Mouse (Mus musculus) forebrain, embryonic 10.5 days (tissue): ENCODE results near the gene Aox3. TPM values are rescaled to one million over a fixed set of nuclear protein-coding genes. Genes with fewer than 3 reads are reported as not detected.

Experiments
- DNase-seq: peaks from one replicate; pipeline ENCODE4 v3.0.0-alpha.2; 2017; ENCODE audit warnings: low spot score; ENCODE audit errors: extremely low spot score
- H3K27ac ChIP-seq: fragments of 300-500 bp; sonication (generic); 2 replicates; pipeline ENCODE4 v1.5.1; 2016; ENCODE audit warnings: mild to moderate bottlenecking
- H3K27me3 ChIP-seq: fragments of 300-500 bp; sonication (generic); 2 replicates; pipeline ENCODE4 v1.6.1; 2016; ENCODE audit warnings: mild to moderate bottlenecking; ENCODE audit not compliant: poor library complexity, severe bottlenecking
- H3K36me3 ChIP-seq: fragments of 300-500 bp; sonication (generic); replicated peaks from 2 replicates; pipeline ENCODE4 v1.6.1; 2016; ENCODE audit warnings: mild to moderate bottlenecking, moderate library complexity
- H3K4me1 ChIP-seq: fragments of 300-500 bp; sonication (generic); 2 replicates; pipeline ENCODE4 v1.6.1; 2016
- H3K4me3 ChIP-seq: fragments of 300-500 bp; sonication (generic); 2 replicates; pipeline ENCODE4 v1.5.1; 2016; ENCODE audit warnings: mild to moderate bottlenecking, moderate library complexity
- H3K9me3 ChIP-seq: fragments of 300-500 bp; sonication (generic); 2 replicates; pipeline ENCODE4 v1.6.1; 2016; ENCODE audit warnings: mild to moderate bottlenecking, moderate library complexity
- WGBS: fragments of 180-500 bp; shearing (Covaris S2); methylation state at CpG from one replicate; pipeline ENCODE4 v1.1.7; 2016; 5-methylcytosine and 5-hydroxymethylcytosine counted together
- polyA plus RNA-seq: library from polyadenylated mRNA; unstranded; fragments of >200 nt; fragmentation: Nextera tagmentation; extraction: Ambion mirVana; gene quantifications from 2 replicates; pipeline ENCODE4 v1.2.1, GENCODE M21; 2016

Gene Aox3
- polyA plus RNA-seq, 1 experiment from 2014 or later, result not detected

- H3K4me1 ChIP-seq, result peaks cover 9% of the 10 kb centered on the region; the same call in 1 of the 2 replicates
- 77% methylated on average over 6 of the region's 6 CpGs for WGBS
- no peak for DNase-seq
- no peaks in the 10 kb centered on the region for H3K27me3 ChIP-seq
- no peak overlapping the region for H3K4me3 ChIP-seq
- no peak overlapping the region for H3K27ac ChIP-seq
- no peaks in the 10 kb centered on the region for H3K36me3 ChIP-seq
- H3K9me3 ChIP-seq, result no peaks in the 10 kb centered on the region
Measured at GRCm38 (mm10) chr1:58114021-58114560, 1.2 kb downstream of the Aox3 start.

- no peaks in the 10 kb centered on the region for H3K27me3 ChIP-seq
- no peaks in the 10 kb centered on the region for H3K36me3 ChIP-seq
- no peak overlapping the region for H3K27ac ChIP-seq
- WGBS, result 81% methylated on average over 12 of the region's 12 CpGs
- DNase-seq, result no peak
- no peak overlapping the region for H3K4me3 ChIP-seq
- H3K4me1 ChIP-seq, result peaks cover 9% of the 10 kb centered on the region; the same call in 1 of the 2 replicates
- no peaks in the 10 kb centered on the region for H3K9me3 ChIP-seq
Measured at GRCm38 (mm10) chr1:58114666-58115375, 1.9 kb downstream of the Aox3 start.

- Histone ChIP-seq H3K4me1 (peaks cover 9% of the 10 kb centered on the region; the same call in 1 of the 2 replicates), H3K27me3 (no peaks in the 10 kb centered on the region), H3K36me3 (no peaks in the 10 kb centered on the region), H3K27ac (no peak overlapping the region), H3K9me3 (no peaks in the 10 kb centered on the region), H3K4me3 (no peak overlapping the region)
- 91% methylated on average over 3 of the region's 3 CpGs for WGBS
- DNase-seq, result no peak
Measured at GRCm38 (mm10) chr1:58118231-58118630, 5.3 kb downstream of the Aox3 start.

GRCm38 (mm10) chr1:58124901-58125300, 12.0 kb downstream of the Aox3 start:
- H3K27ac ChIP-seq, result no peak overlapping the region
- no peaks in the 10 kb centered on the region for H3K9me3 ChIP-seq
- 95% methylated on average over 8 of the region's 8 CpGs for WGBS
- H3K4me3 ChIP-seq, result no peak overlapping the region
- no peak for DNase-seq
- H3K27me3 ChIP-seq, result no peaks in the 10 kb centered on the region
- H3K4me1 ChIP-seq, result no peaks in the 10 kb centered on the region
- H3K36me3 ChIP-seq, result no peaks in the 10 kb centered on the region

GRCm38 (mm10) chr1:58137891-58138290, 25.0 kb downstream of the Aox3 start:
- Histone ChIP-seq H3K9me3 (peaks cover 5% of the 10 kb centered on the region), H3K27me3 (no peaks in the 10 kb centered on the region), H3K4me3 (no peak overlapping the region), H3K36me3 (no peaks in the 10 kb centered on the region), H3K4me1 (peaks cover 12% of the 10 kb centered on the region), H3K27ac (no peak overlapping the region)
- DNase-seq, result no peak

- DNase-seq, result no peak
- H3K27me3 ChIP-seq, result no peaks in the 10 kb centered on the region
- H3K4me3 ChIP-seq, result no peak overlapping the region
- H3K9me3 ChIP-seq, result peaks cover 5% of the 10 kb centered on the region
- H3K27ac ChIP-seq, result no peak overlapping the region
- 93% methylated on average over 9 of the region's 9 CpGs for whole genome bisulfite sequencing
- peaks cover 12% of the 10 kb centered on the region for H3K4me1 ChIP-seq
- no peaks in the 10 kb centered on the region for H3K36me3 ChIP-seq
Measured at GRCm38 (mm10) chr1:58138986-58139385, 26.1 kb downstream of the Aox3 start.

GRCm38 (mm10) chr1:58140607-58141006, 27.7 kb downstream of the Aox3 start:
- peaks cover 5% of the 10 kb centered on the region for H3K9me3 ChIP-seq
- DNase-seq, result no peak
- peaks cover 9% of the 10 kb centered on the region for H3K4me1 ChIP-seq
- no peaks in the 10 kb centered on the region for H3K36me3 ChIP-seq
- H3K27ac ChIP-seq, result no peak overlapping the region
- H3K4me3 ChIP-seq, result no peak overlapping the region
- WGBS, result 87% methylated on average over 5 of the region's 5 CpGs
- H3K27me3 ChIP-seq, result no peaks in the 10 kb centered on the region

GRCm38 (mm10) chr1:58144384-58145069, 31.6 kb downstream of the Aox3 start:
- H3K4me1 ChIP-seq, result no peaks in the 10 kb centered on the region

GRCm38 (mm10) chr1:58146026-58146425, 33.1 kb downstream of the Aox3 start:
- Histone ChIP-seq H3K4me1 (no peaks in the 10 kb centered on the region), H3K4me3 (no peak overlapping the region), H3K9me3 (no peaks in the 10 kb centered on the region), H3K27me3 (no peaks in the 10 kb centered on the region), H3K36me3 (no peaks in the 10 kb centered on the region), H3K27ac (no peak overlapping the region)
- WGBS, result 94% methylated on average over 10 of the region's 10 CpGs
- no peak for DNase-seq

More at GRCm38 (mm10) chr1:58144384-58145069, 31.6 kb downstream of the Aox3 start:
- DNase-seq, result no peak
- Histone ChIP-seq H3K27ac (no peak overlapping the region), H3K4me3 (no peak overlapping the region), H3K36me3 (no peaks in the 10 kb centered on the region), H3K9me3 (peaks cover 5% of the 10 kb centered on the region; the same call in 1 of the 2 replicates), H3K27me3 (no peaks in the 10 kb centered on the region)
- WGBS, result 85% methylated on average over 10 of the region's 10 CpGs

- Histone ChIP-seq H3K4me1 (no peaks in the 10 kb centered on the region), H3K9me3 (no peaks in the 10 kb centered on the region)
- 85% methylated on average over 6 of the region's 6 CpGs for WGBS
Measured at GRCm38 (mm10) chr1:58147776-58148175, 34.8 kb downstream of the Aox3 start.

GRCm38 (mm10) chr1:58152247-58152646, 39.3 kb downstream of the Aox3 start:
- WGBS, result 84% methylated on average over 8 of the region's 8 CpGs
- Histone ChIP-seq H3K9me3 (no peaks in the 10 kb centered on the region), H3K4me1 (no peaks in the 10 kb centered on the region), H3K27me3 (no peaks in the 10 kb centered on the region), H3K4me3 (no peak overlapping the region), H3K36me3 (no peaks in the 10 kb centered on the region), H3K27ac (no peak overlapping the region)
- no peak for DNase-seq

More at GRCm38 (mm10) chr1:58147776-58148175, 34.8 kb downstream of the Aox3 start:
- Histone ChIP-seq H3K36me3 (no peaks in the 10 kb centered on the region), H3K27me3 (no peaks in the 10 kb centered on the region), H3K27ac (no peak overlapping the region), H3K4me3 (no peak overlapping the region)
- no peak for DNase-seq

- Histone ChIP-seq H3K27me3 (no peaks in the 10 kb centered on the region), H3K36me3 (no peaks in the 10 kb centered on the region), H3K9me3 (no peaks in the 10 kb centered on the region), H3K4me3 (no peak overlapping the region), H3K27ac (no peak overlapping the region), H3K4me1 (no peaks in the 10 kb centered on the region)
- no peak for DNase-seq
- 58% methylated on average over 5 of the region's 5 CpGs for WGBS
Measured at GRCm38 (mm10) chr1:58156747-58157146, 43.8 kb downstream of the Aox3 start.

GRCm38 (mm10) chr1:58169893-58170292, 57.0 kb downstream of the Aox3 start:
- H3K9me3 ChIP-seq, result no peaks in the 10 kb centered on the region
- H3K4me3 ChIP-seq, result no peak overlapping the region
- H3K36me3 ChIP-seq, result no peaks in the 10 kb centered on the region
- no peaks in the 10 kb centered on the region; the same call in 1 of the 2 replicates for H3K27me3 ChIP-seq
- WGBS, result 84% methylated on average over 6 of the region's 6 CpGs
- H3K4me1 ChIP-seq, result no peaks in the 10 kb centered on the region
- no peak for DNase-seq
- no peak overlapping the region for H3K27ac ChIP-seq
